Mouse (Mus musculus): Measurements from ENCODE around the gene Limd2.
"Not testable (repeated sequence)": the region's sequence is repeated elsewhere in the genome, so short reads cannot be mapped to it uniquely, and the experiment has no call there.

Limd2 gene

GRCm38 (mm10) chr11:106160841-106161721 is at the start of gene Limd2, which contains the start of gene Gm10840:
Gene Limd2, minus strand, starts transcription at chr11:106160860.
Gene Gm10840, plus strand, starts transcription at chr11:106160850.
- DNase-seq (ENCODE audit: low spot score in 2 of 2): peak in 1 of 2 experiments; percentile 40

GRCm38 (mm10) chr11:106202123-106202465 is 41.4 kb upstream of the Limd2 start, which contains the start of gene Strada:
Gene Strada, minus strand, starts transcription at chr11:106202168.
- DNase-seq (ENCODE audit: low spot score in 2 of 2): no peak

- DNase-seq (ENCODE audit: low spot score in 2 of 2): no peak
Measured at GRCm38 (mm10) chr11:106201337-106202122, 40.9 kb upstream of the Limd2 start.

GRCm38 (mm10) chr11:106200756-106201155 is 40.1 kb upstream of the Limd2 start:
- DNase-seq (ENCODE audit: low spot score in 2 of 2): no peak

- DNase-seq (ENCODE audit: low spot score in 2 of 2): not testable (repeated sequence)
Measured at GRCm38 (mm10) chr11:106199997-106200396, 39.3 kb upstream of the Limd2 start.

GRCm38 (mm10) chr11:106198277-106198676 is 37.6 kb upstream of the Limd2 start:
- no peak for DNase-seq (ENCODE audit: low spot score in 2 of 2)

- DNase-seq (ENCODE audit: low spot score in 2 of 2): no peak
Measured at GRCm38 (mm10) chr11:106195341-106195740, 34.7 kb upstream of the Limd2 start.

- no peak for DNase-seq (ENCODE audit: low spot score in 2 of 2)
Measured at GRCm38 (mm10) chr11:106194891-106195290, 34.2 kb upstream of the Limd2 start.

GRCm38 (mm10) chr11:106194155-106194541 is 33.5 kb upstream of the Limd2 start:
- DNase-seq (ENCODE audit: low spot score in 2 of 2): no peak

GRCm38 (mm10) chr11:106193371-106194154 is 32.9 kb upstream of the Limd2 start:
- peak; percentile 97 for DNase-seq (ENCODE audit: low spot score in 2 of 2)

- DNase-seq (ENCODE audit: low spot score in 2 of 2): no peak
Measured at GRCm38 (mm10) chr11:106192657-106193370, 32.2 kb upstream of the Limd2 start.

- no peak for DNase-seq (ENCODE audit: low spot score in 2 of 2)
Measured at GRCm38 (mm10) chr11:106192241-106192640, 31.6 kb upstream of the Limd2 start.

GRCm38 (mm10) chr11:106191716-106192115 is 31.1 kb upstream of the Limd2 start:
- no peak for DNase-seq (ENCODE audit: low spot score in 2 of 2)

- DNase-seq (ENCODE audit: low spot score in 2 of 2): no peak
Measured at GRCm38 (mm10) chr11:106187326-106187725, 26.7 kb upstream of the Limd2 start.

GRCm38 (mm10) chr11:106180449-106180801 is 19.8 kb upstream of the Limd2 start:
- DNase-seq (ENCODE audit: low spot score in 2 of 2): no peak

GRCm38 (mm10) chr11:106179711-106180448 is 19.2 kb upstream of the Limd2 start:
- no peak for DNase-seq (ENCODE audit: low spot score in 2 of 2)

- no peak for DNase-seq (ENCODE audit: low spot score in 2 of 2)
Measured at GRCm38 (mm10) chr11:106178036-106178782, 17.5 kb upstream of the Limd2 start.

GRCm38 (mm10) chr11:106176372-106176771 is 15.7 kb upstream of the Limd2 start:
- no peak for DNase-seq (ENCODE audit: low spot score in 2 of 2)

- DNase-seq (ENCODE audit: low spot score in 2 of 2): no peak
Measured at GRCm38 (mm10) chr11:106175081-106175480, 14.4 kb upstream of the Limd2 start.

GRCm38 (mm10) chr11:106174372-106174771 is 13.7 kb upstream of the Limd2 start:
- no peak for DNase-seq (ENCODE audit: low spot score in 2 of 2)

Data from spleen, postnatal 14 days (tissue).